Mouse (Mus musculus) right cerebral cortex, postnatal 10 days (tissue): ENCODE data around the gene Tcp11l2.

Experiments
- DNase-seq, 2 experiments: peaks; one replicate each; pipeline ENCODE4 v3.0.0; 2021; ENCODE audit warnings: low spot score in 2 of 2

Tcp11l2 gene

DNA sequence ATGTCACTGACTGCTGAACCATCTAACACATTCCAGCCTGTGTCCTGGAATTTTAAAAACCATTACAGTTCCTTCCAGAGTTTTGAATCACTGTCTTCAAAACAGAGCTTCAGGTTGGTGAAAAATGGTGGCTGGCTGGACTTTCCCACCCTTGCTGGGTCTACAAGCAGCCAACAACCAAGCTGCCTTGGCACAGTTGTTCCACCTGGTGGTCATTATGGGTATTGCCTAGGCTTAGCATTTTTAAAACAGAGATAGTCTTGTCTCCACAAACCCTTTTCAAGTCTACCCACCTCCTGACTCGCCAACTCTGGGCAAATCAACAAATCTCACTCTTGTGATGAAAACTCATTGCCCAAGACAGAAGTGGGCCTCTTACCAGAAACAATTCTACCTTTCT, 17.9 kb upstream of the Tcp11l2 start:
- no peak for DNase-seq

DNA sequence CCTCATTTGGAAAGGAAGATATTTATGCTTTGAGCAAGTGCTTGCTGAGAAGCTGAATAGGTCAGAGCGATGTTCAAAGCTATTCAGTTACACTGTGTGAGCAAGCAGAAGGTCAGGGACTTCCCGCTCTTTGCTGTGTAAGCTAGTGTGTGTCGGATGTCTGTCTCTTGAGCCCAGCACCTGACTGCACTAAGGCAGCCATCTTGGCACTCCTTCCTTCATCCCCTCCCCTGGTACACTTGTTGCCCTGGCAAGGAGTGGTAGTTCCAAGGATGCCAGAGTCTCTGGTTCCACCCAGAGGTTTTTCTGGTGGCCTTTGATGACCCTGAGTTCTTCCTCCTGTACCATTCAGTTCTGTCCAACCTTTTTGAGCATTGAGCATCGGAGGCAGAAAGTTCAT, 16.4 kb upstream of the Tcp11l2 start:
- no peak for DNase-seq

DNA sequence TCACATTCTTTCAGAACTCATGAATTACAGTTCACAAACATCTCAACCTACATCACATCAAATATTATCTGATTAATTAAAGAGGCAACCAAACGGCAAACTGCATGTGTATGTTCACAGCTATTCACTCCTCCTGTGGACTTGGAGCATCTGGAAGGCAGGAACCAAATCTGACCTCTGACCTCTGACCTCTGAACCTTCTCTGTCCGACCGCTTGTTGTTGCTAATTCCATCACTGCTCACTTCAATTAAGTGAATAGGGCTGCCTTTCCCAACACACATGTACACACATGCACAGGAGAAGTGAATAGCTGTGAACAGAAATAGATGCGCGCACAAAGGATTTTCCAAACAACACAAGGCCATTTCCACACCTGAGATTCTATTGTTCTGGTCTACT, 14.3 kb upstream of the Tcp11l2 start:
- DNase-seq = no peak

DNA sequence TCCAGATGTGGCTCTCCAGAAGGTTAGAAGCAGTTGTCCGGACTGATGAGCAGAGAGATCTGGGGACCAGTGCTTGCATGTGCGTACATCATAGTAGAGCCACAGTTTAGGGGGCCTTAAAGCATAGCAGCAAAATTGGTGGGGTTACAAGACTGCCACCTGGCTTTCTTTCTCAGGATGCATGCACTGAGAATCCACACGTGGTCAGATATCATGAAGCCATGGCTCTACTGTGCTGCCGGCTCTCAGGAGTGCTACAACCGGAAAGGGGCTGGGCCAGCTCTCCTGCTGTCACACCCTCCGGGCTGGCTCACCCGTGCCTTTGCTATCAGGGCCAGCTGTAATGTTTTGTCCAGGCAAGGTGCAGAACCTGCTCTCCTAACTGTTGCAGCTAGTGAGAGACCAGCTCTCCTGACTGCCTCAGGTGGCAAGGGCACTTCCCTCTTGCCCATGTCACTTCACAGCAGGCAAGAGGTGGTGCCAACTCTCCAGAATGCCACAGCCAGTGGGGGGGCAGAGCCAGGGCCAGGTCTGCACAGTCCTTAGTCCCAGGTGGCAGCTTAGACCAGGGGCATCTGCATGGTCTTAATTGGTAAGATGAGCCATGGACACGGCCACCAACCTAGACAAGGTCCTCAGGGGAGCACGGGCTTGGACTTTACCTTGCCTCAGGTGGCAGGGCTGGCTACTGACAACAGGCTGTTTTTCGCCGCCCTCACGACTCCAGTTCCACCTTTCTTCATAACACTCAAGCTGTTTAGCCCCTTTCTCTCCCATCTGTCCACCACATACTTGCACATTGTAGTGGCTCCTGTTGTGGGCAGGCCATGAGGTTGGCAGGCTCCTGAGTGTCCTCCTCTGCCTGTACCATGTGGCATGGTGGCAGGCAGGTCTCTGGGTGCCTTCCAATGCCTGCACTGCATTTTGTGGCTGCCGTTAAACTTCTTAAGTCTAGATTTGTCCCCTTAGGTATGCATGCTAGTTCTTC, 13.6 kb upstream of the Tcp11l2 start:
- DNase-seq = no peak

DNA sequence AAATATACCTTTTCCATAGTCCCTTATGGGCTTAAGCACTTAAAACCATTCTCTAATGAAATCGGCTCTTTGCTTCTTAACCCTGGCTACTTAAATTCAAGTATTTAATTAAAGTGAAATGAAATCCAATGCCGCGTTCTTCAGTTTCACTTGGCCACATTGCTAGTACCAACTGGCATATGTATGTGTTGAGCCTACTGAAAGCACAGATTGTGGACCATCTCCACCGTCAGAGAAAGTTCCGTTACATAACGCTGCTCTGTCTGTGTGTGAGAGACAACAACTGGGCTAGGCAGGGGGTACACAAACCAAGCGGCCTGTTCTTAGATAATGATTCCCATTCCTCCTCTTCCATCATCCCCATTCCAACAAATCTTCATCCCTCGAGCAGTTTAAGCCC, 12.0 kb upstream of the Tcp11l2 start:
- no peak for DNase-seq

DNA sequence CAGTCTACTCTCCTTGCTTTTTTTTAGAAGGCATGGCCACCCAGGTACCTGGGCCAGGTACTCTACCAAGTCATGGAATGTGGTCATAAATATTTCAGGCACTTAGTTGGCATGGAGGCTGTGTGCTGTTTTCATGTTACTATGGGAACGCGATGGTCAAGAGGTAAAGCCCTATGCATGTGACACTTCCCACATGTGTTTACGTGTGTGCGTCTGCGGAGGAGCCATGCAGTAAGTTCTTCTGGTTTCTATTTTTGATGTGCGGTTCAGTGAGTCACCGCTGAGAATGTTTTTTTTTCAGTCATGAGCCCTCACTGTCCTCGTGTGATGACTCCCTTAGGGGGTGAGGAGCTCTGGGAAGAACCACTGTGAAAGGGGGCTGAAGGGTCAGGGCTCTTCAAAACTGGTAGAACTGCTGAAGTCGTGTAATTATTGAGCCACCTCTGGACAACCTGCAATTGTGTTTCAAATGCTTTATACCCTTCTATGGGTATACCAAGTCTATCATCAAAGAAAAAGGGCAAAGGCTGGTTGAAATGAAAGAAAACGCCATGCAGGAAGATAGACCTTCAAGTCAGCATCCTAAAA, 5.3 kb upstream of the Tcp11l2 start:
- no peak for DNase-seq

DNA sequence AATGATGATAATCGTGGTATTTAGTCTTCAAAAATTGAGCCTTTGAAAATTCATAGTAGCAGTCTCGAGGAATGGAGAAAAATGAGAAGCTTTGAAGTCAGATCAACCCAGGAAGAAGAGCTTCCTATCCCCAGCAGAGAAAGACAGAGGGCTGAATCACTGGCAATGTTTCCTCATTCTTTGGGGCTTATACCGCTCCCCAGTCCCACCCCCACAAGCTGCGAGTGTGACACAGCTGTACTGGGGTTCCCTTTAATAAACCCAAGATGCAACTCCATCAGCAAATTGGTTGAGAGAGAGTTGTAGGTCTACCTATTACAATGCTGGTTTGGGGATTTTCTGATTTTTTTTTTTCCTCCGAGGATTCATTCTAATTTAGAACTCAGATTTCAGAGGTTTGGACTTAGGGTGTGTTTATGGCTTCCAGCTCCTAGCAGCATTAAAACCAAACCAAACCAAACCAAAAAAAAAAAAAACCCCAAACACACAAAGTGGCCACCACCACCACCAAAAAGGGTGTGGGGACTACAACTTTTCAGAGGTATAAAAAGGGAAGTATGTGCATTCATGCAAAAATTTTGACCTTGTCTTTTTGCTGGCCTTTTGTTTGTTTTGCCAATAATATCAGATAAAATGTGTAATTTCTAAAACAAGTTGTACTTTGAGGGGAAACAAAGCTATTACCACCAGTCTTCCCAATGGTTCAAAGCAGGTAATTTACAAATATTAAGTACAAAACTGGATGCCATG, 2.6 kb upstream of the Tcp11l2 start:
- no peak for DNase-seq

DNA sequence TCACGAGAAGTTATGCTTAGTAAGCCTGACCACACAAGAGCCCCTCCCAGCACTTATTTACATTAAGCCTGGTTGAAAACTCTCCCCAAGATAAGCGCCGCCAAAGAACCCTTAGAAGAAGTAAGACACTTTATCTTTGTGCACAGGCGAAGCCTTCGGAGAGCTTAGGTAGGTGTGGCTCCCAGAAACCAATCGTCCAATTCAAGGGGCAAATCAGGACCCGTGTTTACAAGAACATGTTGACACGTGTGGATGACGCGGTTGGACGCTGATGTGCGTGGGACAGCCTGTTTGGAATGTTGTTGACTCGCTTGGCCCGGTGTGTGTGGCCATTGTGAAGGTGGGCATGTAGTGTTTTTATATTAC, 414 bp upstream of the Tcp11l2 start:
- no peak for DNase-seq

DNA sequence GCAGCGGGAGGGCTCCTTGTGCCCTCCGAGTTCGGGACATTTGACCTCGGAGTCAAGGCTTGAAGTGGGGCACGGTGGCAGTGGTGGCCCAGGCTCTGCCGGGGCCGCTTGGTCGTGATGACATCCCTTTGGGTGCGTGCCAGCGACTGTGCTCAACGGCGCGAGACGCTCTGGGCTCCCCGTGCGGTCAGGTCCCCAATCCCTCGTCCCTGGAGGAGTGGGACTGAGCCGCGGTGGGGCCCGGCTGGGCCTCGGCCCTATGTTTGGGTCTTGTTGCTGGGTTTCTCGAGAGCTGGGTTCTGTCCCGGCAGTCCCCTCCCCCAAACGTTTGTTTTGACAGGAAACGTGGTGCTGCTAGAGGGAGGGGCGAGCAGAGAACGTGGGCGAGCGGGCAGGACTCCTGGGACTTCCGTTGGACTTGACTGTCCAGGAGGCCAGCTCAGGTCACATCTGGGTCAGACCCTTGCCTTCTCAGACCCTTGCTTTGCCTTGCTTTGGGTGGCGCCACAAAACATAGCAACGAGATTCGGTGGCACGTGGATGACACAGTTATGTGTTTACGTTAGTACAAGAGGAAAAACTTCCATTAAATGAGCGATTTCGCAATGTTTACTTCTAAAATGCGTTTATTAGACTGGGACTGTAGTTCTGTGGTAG, 773 bp downstream of the Tcp11l2 start:
- DNase-seq = peak; percentile 73 to 81

DNA sequence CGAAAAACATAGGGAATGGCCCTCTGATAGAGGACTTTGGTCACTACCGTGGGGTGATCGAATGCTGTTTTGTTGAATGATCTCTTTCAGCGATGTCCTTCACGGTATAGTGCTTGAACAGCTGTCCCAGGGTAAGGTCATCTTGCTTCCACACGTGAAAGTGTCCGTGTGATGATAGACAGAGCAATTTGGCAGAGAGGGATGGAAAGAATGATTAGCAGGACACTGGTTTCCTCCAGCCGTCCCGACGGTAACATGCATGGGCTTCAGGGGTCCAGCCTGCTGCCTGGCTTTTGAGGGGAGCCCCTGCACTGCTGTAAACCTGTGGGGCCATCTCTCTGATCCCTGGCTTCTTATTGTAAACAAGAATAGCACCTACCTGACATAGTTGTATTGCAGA, 2.3 kb downstream of the Tcp11l2 start:
- DNase-seq = no peak

DNA sequence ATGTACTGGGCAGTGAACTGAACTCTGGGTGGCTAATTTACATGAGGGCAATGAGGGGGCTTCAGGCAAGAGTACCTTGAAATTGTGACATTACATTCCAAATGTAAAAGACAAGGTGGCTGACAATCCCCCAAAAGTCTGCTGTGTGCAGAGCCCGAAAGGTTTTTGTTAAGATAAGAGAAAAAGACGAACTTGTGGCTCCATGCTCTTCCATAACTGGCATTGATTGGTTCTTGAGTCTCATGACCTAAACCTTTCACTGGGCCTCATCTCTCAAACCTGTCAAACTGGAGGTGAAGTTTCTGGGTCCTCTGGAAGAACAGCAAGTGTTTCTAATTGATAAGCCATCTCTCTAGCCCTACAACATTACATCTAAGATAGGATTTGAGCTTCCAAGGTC, 3.1 kb downstream of the Tcp11l2 start:
- no peak for DNase-seq

DNA sequence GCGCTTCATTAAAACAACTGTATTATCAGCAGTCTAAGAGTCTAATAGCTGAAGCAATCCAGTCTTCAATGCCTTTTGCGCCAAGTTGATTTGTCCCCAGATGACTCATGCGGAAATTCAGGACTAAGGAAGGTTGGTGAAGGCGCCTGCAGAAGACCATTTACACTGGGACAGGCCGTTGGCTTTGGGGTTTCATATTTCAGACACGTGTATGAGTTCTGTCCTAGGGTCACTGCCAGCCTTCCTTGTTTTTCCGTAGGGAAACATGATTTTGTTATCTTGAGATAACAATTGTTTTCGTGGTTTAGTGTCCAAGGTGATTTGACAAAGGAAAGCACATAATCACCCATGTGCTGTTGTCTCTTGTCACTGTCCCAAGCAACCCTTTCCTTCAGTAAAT, 4.8 kb downstream of the Tcp11l2 start:
- DNase-seq = no peak

DNA sequence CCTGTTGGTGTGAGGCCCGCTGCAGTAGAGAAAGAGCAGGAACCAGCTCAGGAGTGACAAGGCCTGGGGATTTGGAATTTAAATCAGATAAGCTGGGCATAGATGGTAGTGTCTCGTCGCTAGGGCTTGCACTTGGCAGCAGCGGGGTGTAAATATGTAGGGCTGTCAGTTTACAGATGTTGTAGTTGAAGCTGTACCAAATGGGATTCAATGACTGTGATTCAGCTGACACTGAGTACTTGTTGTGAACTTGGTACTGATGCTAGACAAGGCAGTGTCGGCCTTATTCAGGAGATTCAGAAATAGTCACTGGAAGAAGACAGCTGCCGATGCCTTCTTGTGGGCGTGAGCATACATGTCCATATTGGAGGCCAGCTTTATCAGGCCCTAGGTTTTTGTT, 5.8 kb downstream of the Tcp11l2 start:
- peak; percentile 37 to 60 for DNase-seq

DNA sequence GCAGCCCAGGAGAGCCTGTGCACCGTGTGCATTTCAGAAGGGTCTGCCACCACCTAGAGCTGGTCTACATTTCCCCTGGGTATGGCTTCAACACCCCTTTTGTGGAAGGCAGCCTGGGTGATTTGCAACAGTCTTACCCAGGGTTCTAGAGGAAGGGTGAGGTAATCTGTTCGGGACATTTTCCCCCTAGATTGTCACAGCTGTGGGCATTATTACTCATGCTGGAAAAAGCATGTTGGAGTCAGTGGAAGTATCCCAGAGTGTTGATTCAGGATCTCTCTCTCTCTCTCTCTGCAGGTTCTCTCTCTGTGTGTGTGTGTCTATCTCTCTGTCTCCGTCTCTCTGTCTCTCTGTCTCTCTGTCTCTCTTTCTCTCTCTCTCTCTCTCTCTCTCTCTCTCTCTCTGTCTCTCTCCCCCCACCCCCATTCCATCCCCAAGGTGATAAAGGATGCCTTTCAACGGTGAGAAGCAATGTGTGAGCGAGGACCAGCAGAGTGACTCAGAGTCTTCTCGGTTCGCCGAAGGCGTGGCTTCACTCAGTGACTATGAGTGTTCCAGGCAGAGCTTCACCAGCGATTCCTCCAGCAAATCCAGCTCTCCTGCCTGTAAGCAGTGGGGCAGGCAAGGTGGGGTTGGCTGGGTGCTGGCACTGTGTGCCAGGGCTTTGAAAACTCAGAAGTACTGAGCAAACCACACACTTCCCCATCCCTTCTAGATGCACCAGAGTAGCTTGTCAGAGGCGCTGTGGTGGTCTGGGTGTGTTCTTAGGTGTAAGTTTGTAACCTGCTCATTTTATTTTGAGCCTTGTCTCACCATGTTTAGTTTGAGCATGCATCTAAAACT, 8.2 kb downstream of the Tcp11l2 start:
- DNase-seq = no peak

DNA sequence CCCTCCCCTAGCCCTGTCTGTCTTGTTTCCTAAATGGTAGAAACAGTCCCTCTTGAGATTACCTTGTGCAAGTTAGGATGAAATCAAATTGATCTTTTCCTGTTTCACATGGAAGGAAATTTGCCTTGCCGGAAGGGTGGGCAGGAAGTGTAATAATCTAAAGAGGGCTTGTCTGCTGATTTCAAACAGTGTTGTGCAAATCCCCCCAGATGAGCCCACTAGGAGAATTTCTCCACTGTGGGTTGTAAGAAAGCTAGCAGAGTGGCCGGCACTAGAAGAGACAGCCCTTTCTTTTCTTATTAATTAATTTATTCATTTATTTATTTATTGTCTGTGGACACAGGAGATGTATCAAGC, 8.8 kb downstream of the Tcp11l2 start:
- no peak for DNase-seq

DNA sequence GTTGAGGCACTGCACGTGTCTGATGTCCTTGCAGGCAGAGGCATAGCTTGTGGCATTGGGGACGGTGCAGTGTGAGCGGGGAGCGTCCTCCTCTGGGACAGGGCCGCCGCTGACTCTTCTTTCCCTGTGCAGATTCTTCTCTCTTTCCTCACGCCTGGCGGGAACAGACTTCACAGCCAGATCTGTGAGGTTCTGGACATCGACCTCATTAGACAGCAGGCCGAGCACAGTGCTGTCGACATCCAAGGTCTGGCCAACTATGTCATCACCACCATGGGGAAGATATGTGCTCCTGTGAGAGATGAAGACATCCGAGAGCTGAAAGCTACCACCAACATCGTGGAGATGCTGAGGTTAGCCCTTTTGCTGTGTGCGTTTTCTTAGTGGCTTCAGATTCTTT, 14.5 kb downstream of the Tcp11l2 start:
- no peak for DNase-seq

DNA sequence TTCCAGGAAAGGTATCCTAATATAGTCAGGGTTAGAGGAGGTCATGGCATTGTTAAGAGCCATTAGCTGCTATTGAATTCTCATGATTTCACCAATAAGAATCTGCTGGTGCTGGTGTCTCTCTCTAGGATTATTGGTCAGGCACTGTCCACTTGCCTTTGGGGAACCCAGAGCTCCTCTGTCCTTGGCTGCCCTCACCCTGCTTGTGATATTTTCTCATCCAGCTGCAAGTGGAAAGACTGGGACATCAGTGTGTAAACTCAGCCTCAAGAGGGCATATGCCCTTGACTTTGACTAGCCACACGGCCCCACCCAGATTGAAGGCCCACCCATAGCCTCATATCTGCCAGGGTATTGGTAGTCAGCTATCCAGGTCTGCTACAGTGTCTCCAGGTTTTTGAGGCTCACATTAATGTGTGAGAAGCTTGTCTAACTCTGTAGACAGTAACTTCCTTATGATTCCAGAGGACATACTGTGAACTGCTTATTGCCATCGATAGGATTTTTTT, 15.3 kb downstream of the Tcp11l2 start:
- DNase-seq = no peak

DNA sequence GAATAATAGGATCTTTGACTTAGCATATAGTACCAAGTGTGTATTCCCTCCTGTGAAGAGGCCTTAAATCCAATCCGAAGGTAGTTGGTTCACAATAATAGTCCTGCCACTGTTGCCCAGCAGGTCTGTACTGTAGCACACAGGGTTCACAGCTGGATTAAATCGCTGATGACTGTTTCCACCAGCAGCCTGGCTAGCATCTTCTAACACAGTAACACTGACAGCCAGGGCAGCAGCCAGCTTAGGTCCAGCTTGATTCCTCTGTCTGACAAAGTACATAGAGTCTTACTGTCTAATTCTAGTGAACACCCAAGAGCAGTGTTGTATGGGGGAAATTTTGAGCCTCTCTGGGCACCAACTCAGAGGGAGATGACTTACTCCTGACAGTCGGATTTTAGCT, 16.3 kb downstream of the Tcp11l2 start:
- DNase-seq = no peak

DNA sequence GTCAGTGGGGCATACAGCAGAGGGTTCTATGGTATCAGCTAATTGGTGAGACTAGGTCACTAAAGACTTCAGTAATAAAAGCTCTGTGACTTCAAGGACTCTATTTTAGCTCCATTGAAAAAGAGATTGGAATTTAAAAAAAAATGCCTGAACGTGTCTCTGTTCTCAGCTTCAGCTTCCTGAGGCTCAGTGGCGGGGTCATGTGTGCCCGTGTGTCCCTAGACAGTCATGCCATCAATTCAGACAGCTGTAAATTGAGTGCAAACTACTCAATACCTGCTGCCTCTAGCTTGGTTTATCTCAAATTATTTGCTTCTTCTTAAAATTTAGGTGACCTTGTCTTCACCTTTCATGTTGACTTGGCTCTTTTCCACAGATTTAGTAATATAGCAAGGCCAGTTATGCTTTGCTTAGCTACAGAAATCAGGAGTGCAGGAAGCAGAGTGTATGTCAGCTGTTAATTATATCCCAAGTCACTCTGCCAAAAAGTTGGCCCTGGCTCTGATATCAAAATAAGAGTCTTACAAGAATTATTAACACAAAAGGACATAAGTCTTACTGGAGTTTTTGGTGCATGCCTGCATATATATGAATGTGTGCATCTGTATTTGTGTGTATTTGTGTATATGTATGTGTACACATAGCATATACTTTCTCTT, 20.8 kb downstream of the Tcp11l2 start:
- no peak for DNase-seq

DNA sequence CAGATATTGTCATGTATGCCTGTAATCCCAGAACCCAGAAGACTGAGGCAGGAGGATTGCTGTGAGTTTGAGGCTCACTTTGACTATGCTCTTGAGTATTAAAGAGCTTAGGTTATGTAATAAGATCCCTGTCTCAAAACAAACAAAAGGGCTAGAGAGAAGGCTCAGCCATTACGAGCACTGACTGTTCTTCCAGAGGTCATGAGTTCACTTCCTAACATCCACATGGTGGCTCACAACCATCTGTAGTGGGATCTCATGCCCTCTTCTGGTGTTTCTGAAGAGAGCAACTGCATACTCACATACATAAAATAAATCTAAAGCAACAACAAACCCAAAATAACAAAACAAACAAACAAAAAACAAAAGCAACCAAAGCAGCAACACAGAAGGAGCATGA, 21.7 kb downstream of the Tcp11l2 start:
- DNase-seq = no peak

DNA sequence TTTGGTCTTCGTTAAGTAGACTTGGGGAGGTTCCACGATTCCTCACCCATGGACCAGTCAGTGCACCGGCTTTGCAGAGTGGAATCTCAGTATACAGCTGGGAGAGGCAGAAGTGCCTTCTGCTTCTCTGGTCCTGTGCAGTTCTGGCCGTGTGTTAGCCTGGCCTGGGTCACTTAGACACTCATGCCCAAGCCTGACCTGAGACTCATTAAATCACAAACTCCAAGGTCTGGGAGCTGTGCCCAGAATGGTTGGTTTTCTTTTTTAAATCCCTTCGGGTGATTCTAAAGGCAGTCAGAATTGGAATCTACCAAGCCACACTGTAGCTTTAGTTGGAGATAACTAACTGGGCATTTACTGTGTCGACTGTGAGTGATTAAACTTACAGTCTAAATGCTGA, 23.7 kb downstream of the Tcp11l2 start:
- DNase-seq = no peak
